Mouse (Mus musculus) lung, postnatal 0 days (tissue): ENCODE data around the gene Arhgef38.

Experiments used
- CTCF ChIP-seq: IDR thresholded peaks from 2 replicates; pipeline ENCODE4 v1.5.1; 2016; ENCODE audit warnings: antibody characterized with exemption, mild to moderate bottlenecking
- EP300 ChIP-seq: IDR thresholded peaks from 2 replicates; pipeline ENCODE4 v1.6.1; 2016; ENCODE audit warnings: antibody characterized with exemption, mild to moderate bottlenecking, control low read depth

- TF ChIP-seq CTCF (no peak), EP300 (no peak)
These were observed 71.6 kb downstream of the Arhgef38 start for GRCm38 (mm10) chr3:133163174-133163573.
